Mouse (Mus musculus): Measurements from ENCODE around the gene Flcn.

GRCm38 (mm10) chr11:59793390-59793789 is 16.4 kb downstream of the Flcn start:
- TF ChIP-seq CTCF (IDR thresholded peaks at IDR 0.05; ENCODE audit: insufficient read depth, low read depth, low read length) (no peak), POLR2A (IDR thresholded peaks at IDR 0.05; ENCODE audit: insufficient read depth, low read depth, low read length) (no peak)
